Mouse (Mus musculus) embryonic fibroblast, embryonic 13.5 days (primary cell): ENCODE results near the gene Mrps2. TPM values are rescaled to one million over a fixed set of nuclear protein-coding genes. Genes with fewer than 3 reads are reported as not detected.
"Not testable (repeated sequence)": the region's sequence is repeated elsewhere in the genome, so short reads cannot be mapped to it uniquely, and the experiment has no call there.

ENCODE experiments used
- H3K27ac ChIP-seq: 2 replicates; pipeline ENCODE4 v1.5.1; 2012; ENCODE audit warnings: low read length, control low read depth, inconsistent platforms; ENCODE audit not compliant: insufficient read depth
- H3K4me1 ChIP-seq: 2 replicates; pipeline ENCODE4 v1.6.1; 2011; ENCODE audit warnings: low read length; ENCODE audit not compliant: control insufficient read depth, insufficient read depth
- H3K4me3 ChIP-seq: 2 replicates; pipeline ENCODE4 v1.5.1; 2011; ENCODE audit warnings: mild to moderate bottlenecking, control low read depth, low read length; ENCODE audit not compliant: insufficient read depth
- CTCF ChIP-seq: IDR thresholded peaks from 2 replicates; pipeline ENCODE4 v1.5.1; 2011; ENCODE audit warnings: mild to moderate bottlenecking, control low read depth, low read length, moderate library complexity, borderline replicate concordance; ENCODE audit not compliant: insufficient read depth
- POLR2A ChIP-seq: IDR thresholded peaks from 2 replicates; pipeline ENCODE4 v1.6.1; 2011; ENCODE audit warnings: low read depth, mild to moderate bottlenecking, control low read depth, low read length, moderate library complexity
- polyA plus RNA-seq: library from polyadenylated mRNA; stranded (reverse); fragments of >200 nt; gene quantifications from 2 replicates; pipeline ENCODE4 v1.2.4, GENCODE M21; 2011; ENCODE audit warnings: low read depth; ENCODE audit not compliant: missing spikeins, insufficient read length

The Mrps2 gene
- polyA plus RNA-seq, 1 experiment, result 37.4 TPM

DNA sequence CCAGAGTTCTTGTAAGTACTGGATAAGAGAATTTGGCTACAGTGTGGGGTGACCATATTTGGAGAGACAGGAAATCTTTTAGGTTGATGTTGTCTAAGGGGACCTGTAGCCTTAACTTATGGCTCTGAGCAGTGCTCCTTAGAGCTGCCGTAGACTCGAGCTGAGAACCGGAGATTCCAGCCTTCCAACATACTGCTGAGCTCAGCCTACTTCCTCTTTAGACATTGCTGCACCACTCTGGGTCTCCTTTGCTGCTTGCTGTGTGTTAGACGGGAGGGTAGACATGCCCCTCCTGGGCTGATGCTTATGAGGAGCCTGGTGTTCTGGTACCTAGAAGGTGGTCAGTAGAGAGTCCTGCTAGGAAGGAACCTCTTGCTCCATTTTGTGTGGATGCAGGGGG is 30.6 kb downstream of the Mrps2 start:
- no peaks in the 10 kb centered on the region for H3K4me1 ChIP-seq
- TF ChIP-seq CTCF (no peak), POLR2A (no peak)
- H3K4me3 ChIP-seq, result no peak overlapping the region
- no peak overlapping the region for H3K27ac ChIP-seq

DNA sequence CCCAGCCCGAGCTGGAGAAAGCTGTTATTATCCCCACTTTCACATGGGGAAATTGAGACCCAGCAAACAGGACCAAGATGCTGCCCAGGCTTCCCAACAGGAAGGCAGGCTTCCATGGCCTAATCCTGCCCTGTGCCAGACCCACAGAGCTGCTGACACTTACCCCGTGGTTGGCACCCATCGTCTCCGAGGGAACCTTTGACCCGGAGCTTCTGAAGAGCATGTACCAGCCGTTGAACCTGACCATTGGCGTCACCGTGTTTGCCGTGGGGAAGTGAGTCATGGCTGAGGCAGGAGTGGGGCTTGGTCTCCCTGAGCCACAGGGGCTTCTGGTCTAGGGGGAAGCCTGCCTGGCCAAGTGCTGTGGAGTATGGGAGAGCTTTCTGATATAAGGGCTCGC is 35.1 kb downstream of the Mrps2 start:
- TF ChIP-seq POLR2A (no peak), CTCF (no peak)
- no peak overlapping the region for H3K4me3 ChIP-seq
- no peak overlapping the region for H3K27ac ChIP-seq
- no peaks in the 10 kb centered on the region for H3K4me1 ChIP-seq

DNA sequence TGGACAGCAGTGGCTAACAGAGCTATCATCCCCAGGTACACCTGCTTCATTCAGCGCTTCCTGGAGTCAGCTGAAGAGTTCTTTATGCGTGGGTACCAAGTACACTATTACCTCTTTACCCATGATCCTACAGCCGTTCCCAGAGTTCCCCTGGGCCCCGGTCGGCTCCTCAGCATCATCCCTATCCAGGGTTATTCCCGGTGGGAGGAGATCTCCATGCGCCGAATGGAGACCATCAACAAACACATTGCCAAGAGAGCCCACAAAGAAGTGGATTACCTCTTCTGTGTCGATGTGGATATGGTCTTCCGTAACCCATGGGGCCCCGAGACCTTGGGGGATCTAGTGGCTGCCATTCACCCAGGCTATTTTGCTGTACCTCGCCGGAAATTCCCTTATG is 36.8 kb downstream of the Mrps2 start:
- TF ChIP-seq CTCF (no peak), POLR2A (no peak)
- H3K27ac ChIP-seq, result no peak overlapping the region

DNA sequence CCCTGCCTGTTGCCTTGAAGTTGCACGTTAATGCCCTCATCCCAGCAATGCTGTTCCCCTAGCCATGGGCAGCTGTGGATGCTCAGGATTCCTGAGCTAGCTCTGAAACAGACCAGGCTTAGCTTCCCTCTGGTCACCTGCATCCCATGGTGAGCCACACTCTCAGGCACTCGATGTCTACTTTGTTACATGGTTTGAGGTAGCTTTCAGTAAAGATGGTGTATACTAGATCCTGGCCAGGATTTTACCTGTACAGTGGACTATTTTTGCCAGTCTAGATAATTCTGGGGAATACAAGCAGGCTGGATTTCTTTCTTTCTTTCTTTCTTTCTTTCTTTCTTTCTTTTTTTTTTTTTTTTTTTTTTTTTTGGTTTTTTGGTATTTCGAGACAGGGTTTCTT is 37.9 kb downstream of the Mrps2 start, which contains the start of gene Gm10134:
TSS of gene Gm10134 (plus strand) at position 301 of the 400 bp plus-strand sequence.
- no peaks in the 10 kb centered on the region for H3K4me1 ChIP-seq
- H3K4me3 ChIP-seq, result no peak within 1 kb of the TSS
- H3K27ac ChIP-seq, result no peak within 1 kb of the TSS
- TF ChIP-seq POLR2A (no peak), CTCF (no peak)

More for the DNA sequence above, 36.8 kb downstream of the Mrps2 start:
- Histone ChIP-seq H3K4me1 (no peaks in the 10 kb centered on the region), H3K4me3 (no peak overlapping the region)

DNA sequence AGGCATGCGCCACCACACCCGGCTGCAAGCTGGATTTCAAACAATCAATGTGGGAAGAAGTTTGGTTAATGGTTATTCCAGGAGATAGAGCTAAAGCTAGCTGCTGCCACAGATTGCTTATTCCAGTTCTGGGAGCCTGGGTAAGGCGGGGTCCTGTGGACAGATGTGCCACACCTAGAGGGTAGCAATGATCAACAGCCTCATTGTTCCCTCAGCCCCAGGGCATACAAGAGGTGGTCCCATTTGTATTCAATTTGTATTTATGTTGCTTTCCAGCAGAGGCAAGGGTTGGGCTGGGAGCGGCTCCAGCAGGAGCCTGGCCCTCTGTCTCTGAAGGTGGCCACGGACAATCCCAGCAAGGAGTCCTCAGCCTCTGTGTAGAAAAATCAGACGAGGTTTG is 38.4 kb downstream of the Mrps2 start:
- TF ChIP-seq POLR2A (no peak), CTCF (no peak)
- no peak overlapping the region for H3K4me3 ChIP-seq

DNA sequence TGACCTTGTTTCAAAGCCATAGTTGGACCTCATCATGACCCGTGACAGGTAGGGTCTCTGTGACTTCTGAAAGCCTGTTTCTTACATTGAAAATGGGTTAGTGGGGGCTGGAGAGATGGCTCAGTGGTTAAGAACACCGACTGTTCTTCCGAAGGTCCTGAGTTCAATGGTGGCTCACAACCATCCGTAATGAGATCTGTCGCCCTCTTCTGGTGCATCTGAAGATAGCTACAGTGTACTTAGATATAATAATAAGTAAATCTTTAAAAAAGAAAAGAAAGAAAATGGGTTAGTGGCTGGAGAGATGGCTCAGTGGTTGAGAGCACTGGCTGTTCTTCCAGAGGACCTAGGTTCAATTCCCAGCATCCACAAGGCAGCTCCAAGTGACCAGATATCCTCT is 43.7 kb downstream of the Mrps2 start:
- not testable (repeated sequence) for H3K4me1 ChIP-seq, H3K27ac ChIP-seq, H3K4me3 ChIP-seq

More for the DNA sequence above, 38.4 kb downstream of the Mrps2 start:
- H3K27ac ChIP-seq, result no peak overlapping the region
- no peaks in the 10 kb centered on the region for H3K4me1 ChIP-seq

DNA sequence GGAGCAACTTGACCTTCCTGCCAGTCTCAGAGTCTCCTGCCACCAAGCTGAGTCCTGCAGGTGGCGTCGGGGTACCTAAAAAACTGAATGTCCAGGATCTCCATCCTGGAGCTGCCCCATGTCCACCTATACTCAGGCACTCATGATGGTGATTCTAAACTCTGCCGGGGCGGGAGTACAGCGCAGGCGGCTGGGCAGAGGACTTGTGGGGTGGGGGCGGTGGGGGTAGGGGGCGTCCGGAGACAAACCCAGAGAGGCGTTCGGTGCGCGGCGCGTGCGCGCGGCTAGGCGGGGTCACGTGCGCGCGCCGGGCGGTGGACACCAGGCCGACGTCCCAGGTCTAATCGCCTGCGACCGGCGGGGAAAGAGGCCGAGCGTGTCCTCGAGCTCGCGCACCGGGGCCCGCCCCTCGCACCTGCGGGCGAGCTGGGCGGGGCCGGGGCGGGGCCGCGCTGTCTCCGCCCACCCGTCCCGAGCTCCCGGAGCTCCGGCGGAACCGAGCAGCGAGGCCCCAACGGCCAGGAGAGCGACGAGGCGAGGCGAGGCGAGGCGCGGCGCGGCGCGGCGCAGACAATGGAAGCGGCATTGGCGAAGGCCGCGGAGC is 45.0 kb downstream of the Mrps2 start, which contains the start of gene Ralgds:
TSS of gene Ralgds (plus strand) at position 328 of the 604 bp plus-strand sequence.
- H3K4me1 ChIP-seq, result 0 out of 2 replicates have a peak, but pooled peaks cover 4% of the 10 kb centered on the region
- peak within 1 kb of the TSS; percentile 52 for H3K4me3 ChIP-seq
- no peak within 1 kb of the TSS for H3K27ac ChIP-seq
- TF ChIP-seq POLR2A (peak; percentile 46), CTCF (no peak)

DNA sequence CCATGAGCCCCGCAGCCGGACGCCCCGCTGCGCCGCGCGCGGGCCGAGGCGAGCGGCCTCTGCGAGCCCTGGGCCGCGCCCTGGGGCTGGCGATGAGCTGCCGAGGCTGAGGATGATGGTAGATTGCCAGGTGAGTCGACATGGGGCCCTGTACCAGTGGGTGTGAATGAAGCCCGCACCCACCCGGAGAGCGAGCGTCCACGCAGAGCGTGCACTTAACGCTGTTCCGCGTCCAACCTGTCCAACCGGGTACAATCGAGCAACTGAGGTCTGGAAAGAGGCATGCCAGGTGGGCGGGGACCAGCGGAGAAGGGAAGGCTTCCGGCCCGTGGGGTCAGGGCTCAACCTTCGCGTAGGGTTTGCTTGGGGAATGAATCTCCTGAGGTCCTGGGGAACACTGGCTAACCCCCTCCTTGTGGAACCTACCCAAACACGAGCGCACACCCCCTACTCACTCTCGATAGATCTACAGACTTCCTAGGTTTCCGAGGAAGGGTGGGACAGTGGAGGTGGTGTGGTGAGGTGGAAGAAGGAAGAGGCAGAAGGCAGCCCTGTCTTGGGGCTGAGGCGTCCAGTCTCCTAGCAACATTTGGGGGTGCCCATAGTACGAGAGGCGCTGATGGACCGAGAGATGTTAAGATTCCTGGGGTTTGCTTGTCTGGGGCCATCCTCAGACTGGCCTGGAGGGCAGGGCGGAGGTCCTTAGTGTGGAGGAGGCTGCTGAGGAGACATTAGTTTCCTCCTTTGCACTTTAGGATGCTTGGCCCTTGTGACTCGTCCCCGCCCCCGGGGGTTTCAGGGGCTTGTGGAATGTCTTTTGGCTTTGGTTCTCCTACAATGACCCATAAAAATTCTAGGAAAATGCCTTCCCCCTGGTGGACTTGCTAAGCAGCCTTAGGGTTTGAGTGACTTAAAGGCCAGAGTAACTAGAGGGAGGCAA is 45.8 kb downstream of the Mrps2 start:
- H3K4me3 ChIP-seq, result peak overlapping the region; percentile 52
- TF ChIP-seq CTCF, result no peak
- no peak; the same call in 1 of the 2 replicates for TF ChIP-seq POLR2A
- 0 out of 2 replicates have a peak, but pooled peaks cover 4% of the 10 kb centered on the region for H3K4me1 ChIP-seq
- no peak overlapping the region for H3K27ac ChIP-seq

DNA sequence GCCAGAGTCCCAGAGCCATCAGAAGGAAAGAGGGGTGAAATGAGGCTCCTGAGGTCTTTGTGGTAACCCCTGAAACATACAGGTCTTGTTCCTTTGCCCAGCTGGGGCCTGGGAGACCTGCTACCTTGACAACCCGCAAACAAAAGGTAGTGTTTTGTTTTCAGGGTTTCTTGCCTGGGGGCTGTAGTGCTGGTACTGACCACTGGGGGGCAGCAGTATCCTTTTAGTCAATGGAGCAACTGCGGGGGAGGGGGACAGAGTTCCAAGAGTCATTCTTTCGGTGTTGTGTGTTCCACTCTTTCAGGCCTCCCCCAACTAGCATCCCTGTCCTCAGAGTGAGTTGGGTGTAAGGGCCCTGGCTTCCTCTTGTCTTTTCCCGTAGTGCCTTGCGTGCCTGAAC is 46.6 kb downstream of the Mrps2 start:
- Histone ChIP-seq H3K4me3 (no peak overlapping the region), H3K4me1 (0 out of 2 replicates have a peak, but pooled peaks cover 4% of the 10 kb centered on the region), H3K27ac (no peak overlapping the region)
- peak; percentile 52 for TF ChIP-seq CTCF
- no peak for TF ChIP-seq POLR2A

DNA sequence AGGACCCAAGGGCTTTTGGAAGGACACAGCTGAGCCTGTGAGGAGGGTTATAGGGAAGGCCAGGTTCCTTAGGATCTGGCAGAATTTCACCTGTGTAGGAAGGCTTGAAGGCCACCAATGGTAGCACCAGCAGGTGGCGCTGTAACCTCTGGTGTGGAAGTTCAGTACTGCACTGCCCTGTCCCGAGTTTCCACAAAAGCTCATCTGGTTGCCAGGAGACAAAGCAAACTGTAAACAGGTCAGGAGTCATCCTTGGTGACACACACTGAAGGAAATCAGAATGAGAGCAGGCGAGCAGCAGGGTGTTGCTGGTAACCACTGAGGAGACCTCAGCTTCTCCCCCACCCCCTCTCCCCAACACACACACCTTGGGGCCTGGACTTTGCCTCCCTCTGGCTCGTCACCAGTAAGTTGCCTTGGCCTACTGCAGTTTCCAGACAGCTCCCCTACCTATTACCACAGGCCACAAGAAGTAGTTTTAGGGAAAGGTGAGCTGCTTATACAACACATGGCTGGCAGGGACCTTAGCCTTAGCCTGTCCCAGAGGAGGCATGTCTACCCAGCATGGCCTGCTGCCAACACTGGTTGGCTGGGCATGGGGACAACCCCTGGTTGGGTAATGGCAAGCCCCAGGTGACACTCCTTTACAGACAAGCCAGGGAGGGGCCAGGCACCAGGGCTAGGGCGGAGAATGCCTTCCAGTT is 49.5 kb downstream of the Mrps2 start:
- H3K4me1 ChIP-seq, result 0 out of 2 replicates have a peak, but pooled peaks cover 4% of the 10 kb centered on the region
- TF ChIP-seq CTCF, result peak; percentile 91
- no peak for TF ChIP-seq POLR2A
- no peak overlapping the region for H3K4me3 ChIP-seq
- no peak overlapping the region for H3K27ac ChIP-seq
